Mouse (Mus musculus) kidney, adult 2 months (tissue): ENCODE data around the gene Rps15.

Experiments used
- CTCF ChIP-seq: fragments of 200-500 bp; conservative IDR thresholded peaks from 2 replicates; pipeline ENCODE4 v1.5.1; 2011; ENCODE audit warnings: low read depth, mild to moderate bottlenecking, control low read depth, low read length, moderate library complexity, mixed read lengths; ENCODE audit not compliant: insufficient read depth, insufficient read length
- POLR2A ChIP-seq: fragments of 200-500 bp; IDR thresholded peaks from one replicate; pipeline ENCODE4 v1.6.1; 2011; ENCODE audit warnings: low read depth, low read length, control low read depth

- TF ChIP-seq CTCF (no peak), POLR2A (no peak)
These were observed 10.3 kb upstream of the Rps15 start for GRCm38 (mm10) chr10:80281921-80282371.
